Mouse (Mus musculus) adipocyte (in vitro differentiated cells): ENCODE measurements around the gene Mecom.

ENCODE experiments used
- DNase-seq: peaks from one replicate; pipeline ENCODE4 v3.0.0-alpha.2; 2016; ENCODE audit warnings: low spot score

Gene Mecom

DNA sequence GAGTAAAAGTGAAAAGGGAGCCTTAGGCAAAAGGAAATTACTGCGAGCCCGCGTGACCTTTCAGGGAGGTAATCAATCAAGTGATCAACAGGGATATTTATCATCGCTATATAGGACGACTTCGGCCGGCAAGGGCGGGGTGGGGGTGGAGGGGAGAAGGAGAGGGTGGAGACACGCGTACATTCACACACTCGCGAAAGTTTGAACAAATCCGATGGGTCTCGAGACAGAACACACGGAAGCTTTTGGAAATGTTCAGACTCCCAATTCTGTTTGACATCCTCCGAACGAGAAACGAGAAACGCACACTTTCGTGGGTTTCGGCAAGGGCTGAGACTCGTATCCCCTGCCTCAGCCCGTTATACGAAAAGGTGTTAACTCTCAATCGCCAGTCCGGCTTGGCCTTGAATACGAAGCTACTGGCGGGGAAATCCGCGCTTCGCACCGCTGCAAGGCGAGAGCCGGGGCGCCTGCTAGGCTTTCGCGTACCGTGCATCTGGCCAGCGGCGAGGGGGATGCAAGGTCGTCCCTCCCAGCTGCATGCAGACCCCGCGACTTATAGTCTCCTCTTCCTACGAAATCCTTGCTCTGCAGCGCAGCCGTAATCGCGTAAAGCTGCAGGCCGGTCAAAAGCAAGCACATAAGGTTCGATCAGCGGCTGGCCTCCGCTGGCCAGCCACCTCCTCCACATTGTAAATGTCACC, 33.6 kb downstream of the Mecom start:
- DNase-seq: no peak

- DNase-seq: no peak
Measured at GRCm38 (mm10) chr3:30513314-30513997, 34.4 kb downstream of the Mecom start.

- DNase-seq: no peak
Measured at GRCm38 (mm10) chr3:30512459-30513030, 35.3 kb downstream of the Mecom start.

GRCm38 (mm10) chr3:30511796-30512195, 36.0 kb downstream of the Mecom start:
- no peak for DNase-seq

GRCm38 (mm10) chr3:30511062-30511640, 36.7 kb downstream of the Mecom start:
- DNase-seq: no peak

DNA sequence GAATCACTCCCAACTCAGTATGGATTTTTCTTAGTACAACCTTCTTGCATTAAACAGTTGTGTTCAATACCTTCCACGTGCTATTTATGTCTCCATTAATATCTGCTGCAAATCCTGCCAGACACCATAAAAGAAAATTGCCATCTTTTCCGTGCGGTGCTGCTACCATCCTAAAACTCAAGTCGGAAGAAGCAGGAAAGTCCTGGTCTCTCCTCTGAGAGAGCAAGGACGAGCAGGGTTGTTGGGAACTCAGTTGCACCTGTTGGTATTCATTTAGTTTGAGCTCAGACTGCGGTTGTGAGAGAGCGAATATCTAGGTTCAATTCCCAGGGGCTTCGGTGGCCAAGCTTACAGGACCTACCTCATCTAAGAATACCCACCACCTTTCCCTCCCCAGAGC, 37.2 kb downstream of the Mecom start:
- DNase-seq: no peak

- no peak for DNase-seq
Measured at GRCm38 (mm10) chr3:30510105-30510504, 37.7 kb downstream of the Mecom start.

DNA sequence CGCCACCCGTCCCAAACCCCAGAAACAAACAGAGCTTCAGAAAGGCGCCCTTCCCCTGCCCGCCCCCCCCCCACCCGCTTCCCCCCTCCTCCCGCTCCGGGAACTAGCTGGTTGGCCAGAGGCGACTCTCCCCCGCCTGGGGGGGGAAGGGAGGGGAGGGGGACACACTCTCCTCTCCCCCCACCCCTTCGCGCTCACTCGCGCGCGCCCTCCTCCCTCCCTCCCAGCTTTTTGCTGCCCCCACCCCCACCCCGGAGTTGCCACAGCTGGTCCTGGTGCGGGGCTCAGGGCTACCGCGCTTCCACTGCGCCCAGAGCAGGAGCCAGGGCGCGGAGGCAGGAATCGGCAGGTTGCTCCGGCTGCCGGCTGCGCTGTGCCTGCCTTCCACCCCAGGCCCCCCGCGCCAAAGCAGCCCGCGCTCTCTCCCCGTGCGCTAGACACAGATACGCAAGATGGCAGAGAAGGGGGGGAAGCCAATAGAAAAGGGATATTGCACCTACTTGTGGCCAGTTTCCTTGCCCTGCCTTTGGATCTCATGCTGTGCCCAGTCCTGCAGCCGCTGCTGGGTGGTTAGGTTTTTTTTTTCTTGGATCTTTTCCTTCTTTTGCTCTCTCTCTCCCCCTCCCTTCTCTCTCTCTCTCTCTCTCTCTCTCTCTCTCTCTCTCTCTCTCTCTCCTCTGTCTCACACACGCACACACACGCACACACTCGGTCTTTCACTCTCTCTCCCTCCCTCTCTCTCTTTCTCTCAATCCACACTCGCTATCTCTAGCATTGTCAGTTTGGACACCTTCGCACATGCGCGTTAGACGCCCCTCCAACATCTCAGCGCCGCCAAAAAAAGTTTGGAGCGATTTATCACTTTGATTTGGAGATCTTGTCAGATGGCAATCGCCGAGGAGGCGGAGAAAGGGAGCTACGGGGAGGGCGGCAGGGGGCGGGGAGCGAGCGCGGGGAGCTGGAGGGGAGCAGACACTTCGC, 38.6 kb downstream of the Mecom start:
- peak; percentile 59 for DNase-seq

GRCm38 (mm10) chr3:30508296-30508929, 39.4 kb downstream of the Mecom start:
- peak; percentile 65 for DNase-seq

- DNase-seq: peak; percentile 57
Measured at GRCm38 (mm10) chr3:30507576-30508295, 40.1 kb downstream of the Mecom start.

- DNase-seq: no peak
Measured at GRCm38 (mm10) chr3:30507028-30507575, 40.7 kb downstream of the Mecom start.

DNA sequence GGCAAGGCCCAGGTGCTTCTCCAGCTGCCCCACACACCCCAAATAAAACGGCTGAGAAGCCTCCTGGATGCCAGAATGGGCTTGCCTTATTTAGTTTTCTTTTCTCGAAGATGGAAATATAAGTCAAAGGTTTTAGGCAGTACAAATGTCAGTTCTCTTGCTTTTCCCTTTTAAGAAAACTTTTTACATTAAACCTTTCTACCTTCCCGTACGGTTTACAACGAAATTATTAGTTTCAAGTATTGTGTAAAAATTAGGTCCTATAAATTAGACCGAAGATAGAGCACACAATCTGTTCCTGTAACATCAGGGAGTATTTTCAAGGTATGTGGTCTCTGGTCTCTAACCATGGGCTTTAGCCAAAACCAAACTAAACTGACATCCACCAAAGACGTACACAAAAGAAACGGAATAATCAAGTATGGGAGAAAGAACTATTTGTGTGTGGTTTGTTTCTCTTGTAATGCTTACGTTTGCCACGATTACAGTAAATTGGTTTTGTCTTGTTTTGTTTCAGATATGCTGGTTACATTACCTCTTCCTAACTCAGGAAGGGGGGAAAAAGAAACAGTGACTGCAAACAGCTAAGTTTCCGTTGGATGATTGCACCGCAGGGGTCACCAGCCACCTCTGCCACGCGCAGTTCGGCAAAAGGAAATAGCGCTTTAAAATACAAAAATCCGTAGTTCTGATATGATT, 41.3 kb downstream of the Mecom start:
- no peak for DNase-seq

- DNase-seq: no peak
Measured at GRCm38 (mm10) chr3:30505741-30506251, 42.0 kb downstream of the Mecom start.

GRCm38 (mm10) chr3:30504561-30504960, 43.2 kb downstream of the Mecom start:
- no peak for DNase-seq

GRCm38 (mm10) chr3:30503821-30504220, 44.0 kb downstream of the Mecom start:
- DNase-seq: peak; percentile 37

DNA sequence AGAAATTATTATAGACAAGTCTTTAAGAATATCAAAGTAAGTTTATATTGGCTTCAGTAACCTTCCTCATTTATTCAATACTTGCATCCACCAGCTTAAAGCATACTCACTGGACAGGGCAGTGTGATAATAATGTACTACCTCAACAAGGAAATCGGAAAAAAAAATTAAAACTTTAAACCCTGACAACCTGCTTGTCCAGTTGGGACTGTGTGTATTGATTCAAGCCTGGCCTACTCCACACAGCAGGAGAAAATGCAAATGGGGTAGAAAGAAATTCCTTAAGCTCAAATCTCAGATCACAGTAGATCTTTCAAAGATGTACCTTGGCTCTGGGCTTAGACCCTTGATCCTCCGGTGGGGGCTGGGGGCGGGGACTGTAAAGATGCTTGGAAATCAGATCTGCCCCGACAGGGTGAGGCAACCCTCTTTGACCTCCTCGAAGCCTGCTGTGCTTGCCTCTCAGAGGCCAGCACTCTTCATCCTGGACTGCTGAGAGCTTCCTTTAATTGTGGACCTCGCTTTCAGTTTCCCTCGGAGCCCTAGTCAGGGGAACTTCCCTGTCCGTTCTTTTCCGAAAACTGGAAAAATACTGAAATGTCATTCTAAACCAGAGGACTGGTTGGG, 49.5 kb downstream of the Mecom start:
- no peak for DNase-seq

- no peak for DNase-seq
Measured at GRCm38 (mm10) chr3:30494371-30494770, 53.4 kb downstream of the Mecom start.

DNA sequence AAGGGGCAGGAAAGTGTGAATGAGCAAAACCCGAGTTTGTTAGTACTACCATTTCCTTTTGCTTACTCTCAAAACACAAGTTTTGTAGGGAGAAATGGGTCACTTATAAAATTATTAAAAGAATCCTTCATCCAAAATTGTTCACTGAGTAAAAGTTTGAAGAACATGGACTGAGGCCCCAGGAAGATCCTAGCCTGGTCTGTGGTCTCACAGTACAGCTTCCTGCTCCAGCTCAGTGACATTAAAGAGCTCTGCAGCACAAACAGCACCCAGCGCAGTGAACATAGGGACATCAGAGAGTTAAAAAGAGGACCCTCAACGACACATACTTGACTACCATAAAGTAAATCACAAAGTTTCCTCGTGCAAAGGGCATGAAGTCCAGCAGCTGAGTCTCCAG, 59.0 kb downstream of the Mecom start:
- no peak for DNase-seq

DNA sequence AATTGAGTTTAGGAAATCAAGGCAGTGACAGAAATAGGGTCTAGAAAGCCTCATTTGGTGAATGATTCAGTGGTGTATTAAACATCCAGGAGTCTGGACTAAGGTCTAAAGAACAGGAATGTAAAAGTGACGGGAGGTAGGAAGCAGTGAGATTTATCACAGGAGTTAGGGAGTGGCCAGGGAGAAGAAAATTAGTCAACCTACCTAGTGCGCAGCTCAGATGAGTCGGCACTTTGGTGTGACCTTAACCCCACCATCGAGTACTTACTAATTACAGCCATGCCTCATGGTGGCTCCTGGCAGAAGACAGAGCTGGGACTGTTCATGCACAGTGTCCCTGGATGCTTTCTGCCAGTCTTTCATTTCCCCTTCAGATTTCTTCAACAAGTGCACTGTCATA, 61.4 kb downstream of the Mecom start:
- DNase-seq: no peak
